Mouse (Mus musculus) midbrain, embryonic 11.5 days (tissue): ENCODE measurements around the gene Pacs1. TPM values are rescaled to one million over a fixed set of nuclear protein-coding genes. Genes with fewer than 3 reads are reported as not detected.

Experiments
- ATAC-seq: fragments of 200-750 bp; cut with Nextera tagmentation; 2 replicates; pipeline ENCODE4 v1.8.0; 2017; ENCODE audit warnings: moderate TSS enrichment, moderate library complexity; ENCODE audit not compliant: low FRiP score
- DNase-seq: peaks from one replicate; pipeline ENCODE4 v3.0.0; 2015; ENCODE audit warnings: low spot score; ENCODE audit errors: missing footprints
- H3K27ac ChIP-seq: fragments of 300-500 bp; sonication (generic); 2 replicates; pipeline ENCODE4 v1.5.1; 2014; ENCODE audit warnings: low read depth, low read length
- H3K27me3 ChIP-seq: fragments of 300-500 bp; sonication (generic); 2 replicates; pipeline ENCODE4 v1.6.1; 2014; ENCODE audit warnings: mild to moderate bottlenecking, low read length, moderate library complexity, mixed read lengths; ENCODE audit not compliant: control insufficient read depth, insufficient read depth
- H3K36me3 ChIP-seq: fragments of 300-500 bp; sonication (generic); 2 replicates; pipeline ENCODE4 v1.6.1; 2014; ENCODE audit warnings: mild to moderate bottlenecking, low read length, moderate library complexity, mixed read lengths; ENCODE audit not compliant: control insufficient read depth, insufficient read depth
- H3K4me1 ChIP-seq: fragments of 300-500 bp; sonication (generic); 2 replicates; pipeline ENCODE4 v1.6.1; 2014; ENCODE audit warnings: low read length; ENCODE audit not compliant: control insufficient read depth, insufficient read depth
- H3K4me2 ChIP-seq: fragments of 300-500 bp; sonication (generic); 2 replicates; pipeline ENCODE4 v1.6.1; 2014; ENCODE audit warnings: mild to moderate bottlenecking, moderate library complexity
- H3K4me3 ChIP-seq: fragments of 300-500 bp; sonication (generic); 2 replicates; pipeline ENCODE4 v1.5.1; 2014; ENCODE audit warnings: low read depth, low read length
- H3K9ac ChIP-seq: fragments of 300-500 bp; sonication (generic); 2 replicates; pipeline ENCODE4 v1.6.1; 2014; ENCODE audit warnings: low read length
- H3K9me3 ChIP-seq: fragments of 300-500 bp; sonication (generic); 2 replicates; pipeline ENCODE4 v1.6.1; 2016; ENCODE audit warnings: low read length; ENCODE audit not compliant: control insufficient read depth
- WGBS: fragments of 180-500 bp; shearing (Covaris S2); extraction: QIAGEN DNeasy Blood & Tissue Kit; methylation state at CpG from one replicate; pipeline ENCODE4 v1.1.7; 2014; 5-methylcytosine and 5-hydroxymethylcytosine counted together
- polyA plus RNA-seq: library from polyadenylated mRNA; unstranded; fragments of >200 nt; fragmentation: Nextera tagmentation; extraction: Ambion mirVana; gene quantifications from 2 replicates; pipeline ENCODE4 v1.2.1, GENCODE M21; 2014

Gene Pacs1
- polyA plus RNA-seq, 1 experiment from 2014 or later = 26.1 TPM

- no peak for DNase-seq
- no peak for ATAC-seq
- no peak overlapping the region for H3K27ac ChIP-seq
Measured at GRCm38 (mm10) chr19:5192397-5192796, 80.5 kb downstream of the Pacs1 start.

GRCm38 (mm10) chr19:5187439-5187838, 85.5 kb downstream of the Pacs1 start:
- no peaks in the 10 kb centered on the region for H3K9me3 ChIP-seq
- no peak overlapping the region for H3K27ac ChIP-seq
- 91% methylated on average over 2 of the region's 2 CpGs for WGBS
- no peak overlapping the region for H3K9ac ChIP-seq
- no peaks in the 10 kb centered on the region for H3K4me1 ChIP-seq
- H3K36me3 ChIP-seq = no peaks in the 10 kb centered on the region
- no peaks in the 10 kb centered on the region for H3K27me3 ChIP-seq
- no peak for ATAC-seq
- H3K4me2 ChIP-seq = no peak overlapping the region
- H3K4me3 ChIP-seq = no peak overlapping the region
- no peak for DNase-seq

More at GRCm38 (mm10) chr19:5192397-5192796, 80.5 kb downstream of the Pacs1 start:
- Histone ChIP-seq H3K4me3 (no peak overlapping the region), H3K9me3 (no peaks in the 10 kb centered on the region), H3K27me3 (no peaks in the 10 kb centered on the region), H3K36me3 (no peaks in the 10 kb centered on the region), H3K4me2 (no peak overlapping the region), H3K4me1 (no peaks in the 10 kb centered on the region), H3K9ac (no peak overlapping the region)

- WGBS = 75% methylated on average over 2 of the region's 2 CpGs
- H3K9ac ChIP-seq = no peak overlapping the region
- no peaks in the 10 kb centered on the region for H3K9me3 ChIP-seq
- ATAC-seq (no peak), DNase-seq (no peak)
- no peak overlapping the region for H3K4me3 ChIP-seq
- no peak overlapping the region for H3K27ac ChIP-seq
- H3K4me1 ChIP-seq = no peaks in the 10 kb centered on the region
- no peak overlapping the region for H3K4me2 ChIP-seq
- H3K27me3 ChIP-seq = no peaks in the 10 kb centered on the region
- H3K36me3 ChIP-seq = no peaks in the 10 kb centered on the region
Measured at GRCm38 (mm10) chr19:5181926-5182325, 91.0 kb downstream of the Pacs1 start.

- no peak overlapping the region for H3K4me3 ChIP-seq
- ATAC-seq (no peak), DNase-seq (no peak)
- no peak overlapping the region for H3K4me2 ChIP-seq
- H3K36me3 ChIP-seq = no peaks in the 10 kb centered on the region
- H3K9me3 ChIP-seq = no peaks in the 10 kb centered on the region
- H3K4me1 ChIP-seq = no peaks in the 10 kb centered on the region
- H3K27ac ChIP-seq = no peak overlapping the region
- 82% methylated on average over 5 of the region's 5 CpGs for whole genome bisulfite sequencing
- no peaks in the 10 kb centered on the region for H3K27me3 ChIP-seq
- H3K9ac ChIP-seq = no peak overlapping the region
Measured at GRCm38 (mm10) chr19:5178631-5179030, 94.3 kb downstream of the Pacs1 start.

- no peaks in the 10 kb centered on the region for H3K9me3 ChIP-seq
- H3K4me1 ChIP-seq = no peaks in the 10 kb centered on the region
- no peak overlapping the region for H3K4me3 ChIP-seq
- no peaks in the 10 kb centered on the region for H3K36me3 ChIP-seq
- no peaks in the 10 kb centered on the region for H3K27me3 ChIP-seq
- no peak overlapping the region for H3K9ac ChIP-seq
- WGBS = 92% methylated on average over 1 of the region's 1 CpGs
- no peak for DNase-seq
- no peak overlapping the region for H3K4me2 ChIP-seq
- no peak for ATAC-seq
- H3K27ac ChIP-seq = no peak overlapping the region
Measured at GRCm38 (mm10) chr19:5170430-5170829, 102.5 kb downstream of the Pacs1 start.

- Histone ChIP-seq H3K36me3 (no peaks in the 10 kb centered on the region), H3K4me1 (no peaks in the 10 kb centered on the region), H3K4me3 (no peak overlapping the region), H3K9ac (no peak overlapping the region), H3K27me3 (no peaks in the 10 kb centered on the region), H3K27ac (no peak overlapping the region), H3K4me2 (no peak overlapping the region), H3K9me3 (no peaks in the 10 kb centered on the region)
- 93% methylated on average over 4 of the region's 4 CpGs for WGBS
- DNase-seq = no peak
- no peak for ATAC-seq
Measured at GRCm38 (mm10) chr19:5167477-5167876, 105.4 kb downstream of the Pacs1 start.

- ATAC-seq (no peak), DNase-seq (peak; percentile 87)
- no peak overlapping the region for H3K4me3 ChIP-seq
- H3K9me3 ChIP-seq = no peaks in the 10 kb centered on the region
- H3K4me1 ChIP-seq = no peaks in the 10 kb centered on the region
- no peaks in the 10 kb centered on the region for H3K27me3 ChIP-seq
- H3K36me3 ChIP-seq = no peaks in the 10 kb centered on the region
- no peak overlapping the region for H3K27ac ChIP-seq
- H3K9ac ChIP-seq = no peak overlapping the region
- no peak overlapping the region for H3K4me2 ChIP-seq
- 67% methylated on average over 2 of the region's 2 CpGs for WGBS
Measured at GRCm38 (mm10) chr19:5164380-5164779, 108.5 kb downstream of the Pacs1 start.

- ATAC-seq = no peak
- WGBS = 93% methylated on average over 3 of the region's 3 CpGs
Measured at GRCm38 (mm10) chr19:5161913-5162312, 111.0 kb downstream of the Pacs1 start.

GRCm38 (mm10) chr19:5152261-5152660, 120.7 kb downstream of the Pacs1 start:
- Histone ChIP-seq H3K4me2 (no peak overlapping the region), H3K36me3 (no peaks in the 10 kb centered on the region), H3K4me1 (no peaks in the 10 kb centered on the region), H3K27me3 (no peaks in the 10 kb centered on the region), H3K27ac (no peak overlapping the region), H3K9me3 (no peaks in the 10 kb centered on the region), H3K4me3 (no peak overlapping the region), H3K9ac (no peak overlapping the region)
- no peak for DNase-seq
- ATAC-seq = no peak
- WGBS = 90% methylated on average over 6 of the region's 6 CpGs

More at GRCm38 (mm10) chr19:5161913-5162312, 111.0 kb downstream of the Pacs1 start:
- Histone ChIP-seq H3K4me1 (no peaks in the 10 kb centered on the region), H3K9ac (no peak overlapping the region), H3K27ac (no peak overlapping the region), H3K4me3 (no peak overlapping the region), H3K36me3 (no peaks in the 10 kb centered on the region), H3K4me2 (no peak overlapping the region), H3K9me3 (no peaks in the 10 kb centered on the region), H3K27me3 (no peaks in the 10 kb centered on the region)
- no peak for DNase-seq

GRCm38 (mm10) chr19:5151741-5152140, 121.2 kb downstream of the Pacs1 start:
- no peak for ATAC-seq
- Histone ChIP-seq H3K27ac (no peak overlapping the region), H3K9ac (no peak overlapping the region), H3K27me3 (no peaks in the 10 kb centered on the region), H3K36me3 (no peaks in the 10 kb centered on the region), H3K4me2 (no peak overlapping the region), H3K4me3 (no peak overlapping the region), H3K4me1 (no peaks in the 10 kb centered on the region), H3K9me3 (no peaks in the 10 kb centered on the region)
- no peak for DNase-seq
- 88% methylated on average over 5 of the region's 5 CpGs for WGBS
